Mouse (Mus musculus): Measurements from ENCODE around the gene Gdf5.

DNA sequence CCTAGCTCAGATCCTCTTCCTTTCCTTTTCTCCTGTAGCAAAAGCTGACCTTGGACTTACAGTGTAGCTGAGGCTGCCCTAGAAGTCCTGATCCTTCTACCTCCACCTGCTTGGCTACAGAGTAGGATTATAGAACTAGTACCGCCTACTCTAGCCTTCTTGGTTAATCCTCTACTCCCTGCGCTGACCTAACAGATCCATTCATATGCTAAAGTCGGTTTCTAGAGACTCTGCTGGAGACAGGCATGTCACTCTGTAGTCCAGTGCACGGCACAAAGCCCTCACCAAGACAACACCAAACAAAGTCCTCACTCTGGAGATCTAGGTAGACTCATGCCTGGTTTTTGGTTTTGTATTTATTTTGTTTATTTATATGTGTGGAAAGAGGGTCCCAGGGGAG, 1.3 kb upstream of the Gdf5 start:
- TF ChIP-seq CTCF (IDR thresholded peaks at IDR 0.05; ENCODE audit: borderline replicate concordance, extremely low read depth, insufficient read depth, insufficient read length), result no peak
- TF ChIP-seq POLR2A (IDR thresholded peaks at IDR 0.05; ENCODE audit: borderline replicate concordance, extremely low read depth, insufficient read depth, insufficient read length, poor library complexity, severe bottlenecking), result no peak
